Mouse (Mus musculus): ENCODE results near the gene Hsd11b1. TPM values are rescaled to one million over a fixed set of nuclear protein-coding genes. Genes with fewer than 3 reads are reported as not detected.
"Not testable (repeated sequence)": the region's sequence is repeated elsewhere in the genome, so short reads cannot be mapped to it uniquely, and the experiment has no call there.

The Hsd11b1 gene
- polyA plus RNA-seq, 1 experiment from 2014 or later = 1.5 TPM

GRCm38 (mm10) chr1:193255488-193256288 lies 8.2 kb downstream of the Hsd11b1 start:
- Histone ChIP-seq H3K4me1 (peaks cover 17% of the 10 kb centered on the region), H3K27me3 (no peaks in the 10 kb centered on the region), H3K4me3 (replicated peaks) (no peak overlapping the region), H3K9ac (no peak overlapping the region), H3K27ac (no peak overlapping the region), H3K36me3 (no peaks in the 10 kb centered on the region), H3K4me2 (no peak overlapping the region), H3K9me3 (replicated peaks) (no peaks in the 10 kb centered on the region)
- WGBS = 25% methylated on average over 3 of the region's 3 CpGs
- peak; percentile 23 for ATAC-seq (replicated peaks; ENCODE audit: low FRiP score)

- H3K4me1 ChIP-seq = peaks cover 17% of the 10 kb centered on the region
- H3K4me2 ChIP-seq = no peak overlapping the region
- 66% methylated on average over 8 of the region's 8 CpGs for WGBS
- ATAC-seq (replicated peaks; ENCODE audit: low FRiP score) = no peak
- H3K36me3 ChIP-seq = no peaks in the 10 kb centered on the region
- H3K27ac ChIP-seq = no peak overlapping the region
- no peak overlapping the region for H3K4me3 ChIP-seq (replicated peaks)
- no peaks in the 10 kb centered on the region for H3K27me3 ChIP-seq
- H3K9ac ChIP-seq = no peak overlapping the region
- H3K9me3 ChIP-seq (replicated peaks) = no peaks in the 10 kb centered on the region
Measured at GRCm38 (mm10) chr1:193255032-193255431, 8.8 kb downstream of the Hsd11b1 start.

- 67% methylated on average over 3 of the region's 3 CpGs for WGBS
- not testable (repeated sequence) for H3K27ac ChIP-seq
Measured at GRCm38 (mm10) chr1:193253895-193254294, 10.0 kb downstream of the Hsd11b1 start.

DNA sequence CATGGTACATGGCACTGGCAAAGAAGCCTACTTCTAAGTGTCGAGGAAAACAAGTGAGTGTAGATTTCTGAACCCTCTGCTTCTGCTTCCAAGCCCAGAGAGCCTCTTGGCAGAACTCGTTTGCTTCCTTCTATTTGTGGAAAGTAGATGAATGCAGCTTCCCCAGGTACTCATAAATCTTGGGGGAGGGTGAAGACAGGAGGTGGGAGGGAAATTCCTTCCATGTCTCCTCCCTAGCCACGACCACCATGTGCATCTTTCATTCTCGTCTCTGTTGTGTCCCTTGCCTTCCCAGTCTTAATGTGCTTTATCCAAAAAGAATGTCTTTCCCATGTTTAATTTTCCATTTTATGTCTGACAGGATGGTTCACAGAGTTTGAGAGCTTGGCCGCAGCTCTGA lies 11.3 kb downstream of the Hsd11b1 start:
- Histone ChIP-seq H3K27me3 (no peaks in the 10 kb centered on the region), H3K36me3 (no peaks in the 10 kb centered on the region), H3K9ac (no peak overlapping the region), H3K4me2 (0 out of 2 replicates have a peak overlapping the region, but pooled peaks have one; percentile 9), H3K4me1 (peaks cover 17% of the 10 kb centered on the region), H3K9me3 (replicated peaks) (no peaks in the 10 kb centered on the region), H3K4me3 (replicated peaks) (no peak overlapping the region), H3K27ac (no peak overlapping the region)
- ATAC-seq (replicated peaks; ENCODE audit: low FRiP score) = no peak; the same call in 1 of the 2 replicates
- WGBS = 12% methylated on average over 5 of the region's 5 CpGs

More at GRCm38 (mm10) chr1:193253895-193254294, 10.0 kb downstream of the Hsd11b1 start:
- not testable (repeated sequence) for H3K27me3 ChIP-seq; H3K4me3 ChIP-seq (replicated peaks); H3K9ac ChIP-seq; H3K9me3 ChIP-seq (replicated peaks); H3K36me3 ChIP-seq; H3K4me2 ChIP-seq; ATAC-seq (replicated peaks; ENCODE audit: low FRiP score)
- H3K4me1 ChIP-seq = peaks cover 17% of the 10 kb centered on the region

DNA sequence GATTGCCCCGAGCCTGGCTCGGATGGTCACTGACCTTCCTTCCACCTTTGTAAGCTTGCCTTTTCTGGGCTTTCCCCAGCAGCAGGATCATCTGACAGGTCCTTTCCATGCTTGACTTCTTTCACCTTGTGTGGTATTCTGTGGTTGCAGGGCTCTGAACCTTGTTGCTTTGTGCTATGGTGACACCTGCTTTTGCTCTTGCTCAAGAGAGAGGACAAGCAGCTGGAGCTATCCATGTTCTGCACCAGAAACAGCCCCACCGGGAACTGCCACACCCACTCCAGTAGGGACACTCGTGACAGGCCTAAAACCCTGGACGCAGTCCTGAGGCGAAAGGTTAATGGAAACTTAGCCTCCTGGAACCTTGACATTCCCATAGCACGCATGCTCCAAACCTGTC lies 12.5 kb downstream of the Hsd11b1 start:
- Histone ChIP-seq H3K36me3 (no peaks in the 10 kb centered on the region), H3K27me3 (no peaks in the 10 kb centered on the region), H3K9me3 (replicated peaks) (no peaks in the 10 kb centered on the region), H3K4me1 (peaks cover 12% of the 10 kb centered on the region), H3K9ac (no peak overlapping the region), H3K4me3 (replicated peaks) (no peak overlapping the region), H3K4me2 (no peak overlapping the region), H3K27ac (no peak overlapping the region)
- 0 out of 2 replicates have a peak, but pooled peaks have one; percentile 23 for ATAC-seq (replicated peaks; ENCODE audit: low FRiP score)
- WGBS = 50% methylated on average over 7 of the region's 7 CpGs

- H3K27ac ChIP-seq = no peak overlapping the region
- peaks cover 11% of the 10 kb centered on the region for H3K4me1 ChIP-seq
- no peak overlapping the region for H3K4me3 ChIP-seq (replicated peaks)
- no peaks in the 10 kb centered on the region for H3K36me3 ChIP-seq
- WGBS = 85% methylated on average over 2 of the region's 2 CpGs
- no peaks in the 10 kb centered on the region for H3K27me3 ChIP-seq
- no peak overlapping the region for H3K4me2 ChIP-seq
- no peak overlapping the region for H3K9ac ChIP-seq
- H3K9me3 ChIP-seq (replicated peaks) = no peaks in the 10 kb centered on the region
- no peak for ATAC-seq (replicated peaks; ENCODE audit: low FRiP score)
Measured at GRCm38 (mm10) chr1:193250026-193250425, 13.8 kb downstream of the Hsd11b1 start.

DNA sequence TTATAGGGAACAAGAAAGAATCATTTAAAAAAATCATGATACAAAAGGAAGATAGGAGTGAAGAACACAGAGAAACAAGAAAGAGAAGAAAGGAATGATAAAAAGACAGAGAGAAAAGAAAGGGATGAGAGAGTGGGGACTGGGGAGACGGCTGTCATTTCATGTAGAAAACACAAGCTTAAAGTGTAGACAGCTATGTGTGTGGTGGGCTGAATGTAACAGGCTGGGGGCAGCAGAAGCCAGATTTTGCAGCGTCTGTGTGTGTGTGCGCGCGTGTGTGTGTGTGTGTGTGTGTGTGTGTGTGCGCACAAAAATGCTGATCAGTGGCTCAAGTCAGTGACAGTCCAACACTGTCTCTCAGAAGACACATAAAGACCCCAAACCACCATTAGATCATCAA lies 19.6 kb downstream of the Hsd11b1 start:
- H3K36me3 ChIP-seq = no peaks in the 10 kb centered on the region
- H3K27me3 ChIP-seq = no peaks in the 10 kb centered on the region
- WGBS = 85% methylated on average over 6 of the region's 6 CpGs
- H3K4me1 ChIP-seq = peaks cover 4% of the 10 kb centered on the region
- H3K4me3 ChIP-seq (replicated peaks) = no peak overlapping the region
- no peak overlapping the region for H3K27ac ChIP-seq
- no peak overlapping the region for H3K9ac ChIP-seq
- H3K4me2 ChIP-seq = no peak overlapping the region
- no peaks in the 10 kb centered on the region for H3K9me3 ChIP-seq (replicated peaks)
- ATAC-seq (replicated peaks; ENCODE audit: low FRiP score) = no peak

DNA sequence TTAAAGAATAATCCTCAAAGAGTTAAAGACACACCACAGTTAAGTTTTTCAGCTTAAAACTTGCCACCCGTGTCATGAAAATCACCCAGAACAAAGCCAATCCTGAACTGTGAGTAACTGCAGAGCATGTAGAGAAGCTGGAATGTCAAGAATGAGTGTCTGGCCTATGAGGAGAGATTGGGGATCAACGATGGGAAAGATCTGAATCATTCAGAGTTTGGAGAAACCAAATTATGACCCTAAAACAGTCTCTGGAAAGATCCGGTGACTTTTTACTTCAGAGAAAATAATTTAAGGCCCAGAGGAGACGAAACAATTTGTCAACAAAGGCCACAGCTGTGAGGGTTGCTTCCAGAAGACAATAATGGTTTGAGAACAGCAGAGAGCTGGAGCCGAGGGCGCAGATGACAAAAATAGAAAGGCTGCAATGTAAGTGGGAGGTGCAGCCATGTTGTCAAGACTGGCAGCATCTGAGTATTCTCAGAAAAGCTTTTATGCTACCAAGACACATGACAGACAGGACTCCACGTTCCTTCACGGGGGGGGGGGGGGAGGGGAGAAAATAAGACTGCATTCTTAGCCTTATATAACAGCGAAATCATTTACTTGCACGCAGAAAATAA lies 20.2 kb downstream of the Hsd11b1 start:
- Histone ChIP-seq H3K4me2 (no peak overlapping the region), H3K27ac (no peak overlapping the region), H3K9me3 (replicated peaks) (no peaks in the 10 kb centered on the region)

DNA sequence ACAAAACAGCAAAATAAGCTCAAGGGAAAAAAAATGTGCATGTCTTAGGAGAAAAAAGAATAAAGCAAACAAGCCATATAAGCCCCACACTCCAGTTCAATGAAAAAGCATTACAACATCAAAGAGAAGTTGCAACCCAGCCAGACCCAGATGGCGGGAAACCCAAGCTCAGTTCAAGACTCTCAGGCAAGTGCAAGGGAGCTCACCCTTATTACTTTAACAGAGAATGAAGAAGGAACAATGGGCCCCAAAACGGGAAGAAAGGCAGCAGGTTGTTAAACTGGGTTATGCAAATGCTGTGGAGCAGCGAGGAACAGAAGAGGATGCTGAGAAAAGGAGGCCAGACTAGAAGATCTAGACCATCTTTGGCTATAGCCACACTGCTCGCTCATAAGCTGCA lies 21.0 kb downstream of the Hsd11b1 start:
- Histone ChIP-seq H3K9ac (no peak overlapping the region), H3K4me3 (replicated peaks) (no peak overlapping the region), H3K4me2 (no peak overlapping the region), H3K27ac (no peak overlapping the region), H3K4me1 (peaks cover 4% of the 10 kb centered on the region), H3K9me3 (replicated peaks) (no peaks in the 10 kb centered on the region), H3K27me3 (no peaks in the 10 kb centered on the region), H3K36me3 (no peaks in the 10 kb centered on the region)
- 64% methylated on average over 4 of the region's 4 CpGs for WGBS
- no peak for ATAC-seq (replicated peaks; ENCODE audit: low FRiP score)

More for the DNA sequence above, 20.2 kb downstream of the Hsd11b1 start:
- no peak overlapping the region for H3K9ac ChIP-seq
- H3K4me1 ChIP-seq = peaks cover 4% of the 10 kb centered on the region
- WGBS = 57% methylated on average over 10 of the region's 10 CpGs
- ATAC-seq (replicated peaks; ENCODE audit: low FRiP score) = no peak
- H3K4me3 ChIP-seq (replicated peaks) = no peak overlapping the region
- no peaks in the 10 kb centered on the region for H3K36me3 ChIP-seq
- H3K27me3 ChIP-seq = no peaks in the 10 kb centered on the region

DNA sequence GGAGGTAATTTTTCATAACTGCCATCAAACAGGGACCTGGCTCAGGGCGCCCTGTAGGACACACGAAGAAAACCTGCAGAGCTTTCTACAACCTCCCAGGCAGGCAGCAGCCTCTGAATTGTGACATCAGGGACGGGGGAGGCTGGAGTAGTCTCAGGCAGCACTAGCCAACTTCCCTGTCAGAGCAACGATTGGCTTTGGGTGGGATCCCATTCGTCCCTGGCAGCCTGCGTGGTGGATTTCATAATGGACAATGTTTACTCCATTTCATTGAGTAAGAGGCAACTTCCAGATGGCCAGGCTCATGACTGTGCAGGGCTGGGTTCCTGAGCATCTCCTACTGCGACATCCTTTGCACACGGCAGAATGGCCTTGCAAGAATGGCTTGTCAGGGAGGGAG lies 21.6 kb downstream of the Hsd11b1 start:
- no peak overlapping the region for H3K4me3 ChIP-seq (replicated peaks)
- peaks cover 4% of the 10 kb centered on the region for H3K4me1 ChIP-seq
- H3K27me3 ChIP-seq = no peaks in the 10 kb centered on the region
- H3K4me2 ChIP-seq = no peak overlapping the region
- no peak overlapping the region for H3K27ac ChIP-seq
- H3K9me3 ChIP-seq (replicated peaks) = no peaks in the 10 kb centered on the region
- whole genome bisulfite sequencing = 78% methylated on average over 8 of the region's 8 CpGs
- no peak for ATAC-seq (replicated peaks; ENCODE audit: low FRiP score)
- H3K9ac ChIP-seq = no peak overlapping the region
- no peaks in the 10 kb centered on the region for H3K36me3 ChIP-seq

DNA sequence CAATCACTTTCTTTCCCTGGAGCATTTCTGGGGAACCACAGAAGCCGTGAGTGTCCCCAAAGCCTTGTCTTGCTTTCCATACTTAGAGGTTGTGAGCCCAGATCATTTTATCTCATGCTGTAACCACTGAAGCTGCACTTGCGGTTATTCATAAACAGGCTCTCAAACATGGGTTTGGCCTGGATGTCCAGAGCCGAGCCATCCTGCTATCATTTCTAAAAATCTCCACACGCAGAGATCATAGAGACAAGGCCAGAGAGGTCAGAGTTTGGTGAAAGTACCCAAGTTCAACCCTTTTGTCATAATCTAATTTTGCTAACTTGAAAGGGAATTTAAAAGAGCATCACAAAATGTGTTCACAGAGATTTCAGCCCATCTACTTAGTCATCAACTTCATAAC lies 22.4 kb downstream of the Hsd11b1 start:
- ATAC-seq (replicated peaks; ENCODE audit: low FRiP score) = no peak
- Histone ChIP-seq H3K9ac (no peak overlapping the region), H3K4me2 (no peak overlapping the region), H3K9me3 (replicated peaks) (no peaks in the 10 kb centered on the region), H3K27me3 (no peaks in the 10 kb centered on the region), H3K27ac (no peak overlapping the region), H3K4me1 (peaks cover 4% of the 10 kb centered on the region), H3K4me3 (replicated peaks) (no peak overlapping the region), H3K36me3 (no peaks in the 10 kb centered on the region)
- WGBS = 86% methylated on average over 4 of the region's 4 CpGs

GRCm38 (mm10) chr1:193238426-193238825 lies 25.4 kb downstream of the Hsd11b1 start:
- H3K9me3 ChIP-seq (replicated peaks) = no peaks in the 10 kb centered on the region
- peaks cover 10% of the 10 kb centered on the region for H3K4me1 ChIP-seq
- no peak overlapping the region for H3K27ac ChIP-seq
- H3K36me3 ChIP-seq = no peaks in the 10 kb centered on the region
- no peak overlapping the region for H3K4me2 ChIP-seq
- no peak overlapping the region for H3K4me3 ChIP-seq (replicated peaks)
- 57% methylated on average over 4 of the region's 4 CpGs for WGBS
- ATAC-seq (replicated peaks; ENCODE audit: low FRiP score) = 0 out of 2 replicates have a peak, but pooled peaks have one; percentile 43
- no peaks in the 10 kb centered on the region for H3K27me3 ChIP-seq
- no peak overlapping the region for H3K9ac ChIP-seq

Data from kidney, embryonic 15.5 days (tissue).